Mouse (Mus musculus): ENCODE results near the gene Rwdd4a.

The Rwdd4a gene

DNA sequence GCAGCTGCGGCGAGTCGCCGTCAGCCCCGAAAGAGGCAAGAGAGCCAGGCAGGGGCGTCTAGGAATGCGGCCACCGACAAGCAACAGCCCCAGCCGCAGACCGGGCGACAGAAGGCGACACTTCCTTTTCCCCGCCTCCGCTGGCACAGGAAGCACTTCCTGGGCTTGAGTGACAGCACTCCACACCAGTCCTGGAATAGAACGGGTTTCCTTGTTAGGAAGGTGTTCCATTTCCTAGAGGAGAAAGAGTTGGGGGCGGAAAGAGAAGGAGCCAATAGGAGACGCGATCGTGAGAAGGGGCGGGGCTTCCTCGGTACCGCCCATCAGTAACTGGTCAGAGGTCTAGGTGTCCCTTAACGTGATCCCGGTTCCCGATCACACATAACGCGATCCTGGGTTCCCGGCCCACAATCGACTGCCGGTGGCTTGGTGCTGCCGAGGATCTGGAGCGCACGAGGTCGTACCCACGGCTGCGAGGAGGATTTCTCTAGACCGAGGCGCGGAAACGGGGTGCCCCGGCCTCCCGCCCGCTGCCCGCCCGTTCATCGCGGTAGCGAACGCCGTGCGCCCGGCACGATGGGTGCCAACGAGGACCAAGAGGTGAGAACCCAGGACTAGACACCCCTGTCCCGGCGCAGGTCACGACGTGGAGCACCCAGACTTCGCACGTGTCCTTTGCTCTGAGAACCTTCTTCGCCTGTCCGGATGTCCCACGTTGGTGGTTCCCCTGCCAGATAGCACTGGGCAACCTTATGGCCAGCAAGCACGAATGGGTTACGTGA, at the start of gene Rwdd4a, which contains the start of gene Trappc11:
Rwdd4a (plus strand) TSS at position 321 of the 782 bp plus-strand sequence.
Trappc11 (minus strand) TSS at position 127 of the 782 bp plus-strand sequence.
- peak; percentile 99 for DNase-seq (ENCODE audit: inconsistent ontology term)

GRCm38 (mm10) chr8:47487231-47487630, 46.2 kb upstream of the Rwdd4a start:
- no peak for DNase-seq (ENCODE audit: inconsistent ontology term)

- DNase-seq (ENCODE audit: inconsistent ontology term), result no peak
Observed at GRCm38 (mm10) chr8:47493106-47493505, 40.4 kb upstream of the Rwdd4a start.

- no peak for DNase-seq (ENCODE audit: inconsistent ontology term)
Observed at GRCm38 (mm10) chr8:47494602-47495153, 38.8 kb upstream of the Rwdd4a start.

DNA sequence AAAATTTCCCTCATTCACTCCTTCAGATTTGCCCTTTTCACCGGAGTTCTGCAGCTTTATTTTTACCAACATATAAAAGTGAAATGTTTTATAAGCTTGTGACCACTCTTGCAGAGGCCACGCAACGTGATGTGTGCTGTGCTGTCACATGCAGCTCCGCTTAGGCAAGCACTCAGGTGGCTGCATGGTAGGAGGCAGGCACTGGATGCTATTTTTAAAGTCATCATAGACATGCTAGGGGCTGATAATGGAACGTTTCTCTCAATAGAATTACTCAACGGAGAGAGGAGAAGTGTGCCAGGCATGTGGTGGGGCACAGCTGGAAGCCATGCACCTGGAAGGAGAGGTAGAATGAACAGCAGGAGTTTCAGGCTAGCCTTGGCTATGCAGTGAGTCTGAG, 38.0 kb upstream of the Rwdd4a start:
- DNase-seq (ENCODE audit: inconsistent ontology term), result no peak

- DNase-seq (ENCODE audit: inconsistent ontology term), result no peak
Observed at GRCm38 (mm10) chr8:47501994-47502393, 31.5 kb upstream of the Rwdd4a start.

DNA sequence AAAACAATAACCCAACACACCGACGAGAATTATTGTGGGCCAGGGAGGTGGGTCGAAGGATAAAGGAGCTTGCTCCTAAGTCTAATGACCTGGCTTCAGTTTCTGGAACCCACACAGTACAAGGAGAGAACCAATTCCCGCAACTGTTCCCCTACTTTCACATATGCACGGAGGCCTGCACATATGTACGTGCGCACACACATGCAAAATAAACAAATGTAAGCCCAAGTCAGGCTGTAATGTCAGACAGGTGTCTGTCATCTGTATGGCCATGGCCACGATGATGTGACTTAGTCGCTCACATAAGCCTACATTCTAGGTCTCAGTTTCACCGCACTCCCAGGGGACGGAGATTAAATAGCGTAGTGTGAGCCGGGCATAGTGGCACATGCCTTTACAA, 30.9 kb upstream of the Rwdd4a start:
- no peak for DNase-seq (ENCODE audit: inconsistent ontology term)

GRCm38 (mm10) chr8:47505431-47505830, 28.0 kb upstream of the Rwdd4a start:
- no peak for DNase-seq (ENCODE audit: inconsistent ontology term)

- DNase-seq (ENCODE audit: inconsistent ontology term), result no peak
Observed at GRCm38 (mm10) chr8:47510930-47511329, 22.5 kb upstream of the Rwdd4a start.

DNA sequence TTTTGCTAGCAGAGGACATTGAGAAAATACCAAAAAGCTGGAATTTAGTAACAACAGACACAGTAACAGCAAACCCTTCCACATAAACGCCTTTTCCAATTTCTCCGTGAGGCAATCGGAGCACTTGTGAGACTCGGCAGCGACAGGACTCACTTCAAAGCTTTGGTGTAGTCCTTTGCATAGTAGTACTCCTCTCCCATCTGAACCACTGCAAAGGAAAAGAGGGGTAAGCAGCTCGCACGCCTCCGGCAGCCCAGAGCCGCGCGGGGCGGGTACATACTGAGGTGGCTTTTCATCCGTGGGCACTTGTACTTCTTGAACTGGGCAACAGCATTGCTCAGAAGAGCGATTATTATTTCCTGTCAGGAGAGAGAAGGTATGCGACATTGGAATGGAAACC, 19.9 kb upstream of the Rwdd4a start:
- DNase-seq (ENCODE audit: inconsistent ontology term), result no peak

DNA sequence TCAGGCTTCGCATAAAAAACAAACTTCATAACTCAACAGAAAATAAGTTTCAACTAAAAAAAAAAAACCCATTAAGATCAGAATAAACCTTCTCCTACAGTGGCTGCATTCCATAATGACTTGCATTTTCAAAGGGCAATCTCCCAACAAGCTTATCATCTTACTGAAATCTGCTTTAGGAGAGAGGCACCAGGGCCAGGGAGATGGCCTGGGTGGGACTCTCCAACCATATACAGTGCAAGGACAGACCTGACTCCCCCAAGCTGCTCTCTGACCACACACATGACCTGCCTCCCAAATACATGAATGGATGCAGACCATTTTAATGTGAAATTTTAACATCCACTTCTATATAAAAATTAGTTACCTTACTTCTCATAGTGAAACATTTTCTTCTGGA, 5.4 kb upstream of the Rwdd4a start:
- DNase-seq (ENCODE audit: inconsistent ontology term), result no peak

GRCm38 (mm10) chr8:47538323-47538722, 4.9 kb downstream of the Rwdd4a start:
- peak; percentile 30 for DNase-seq (ENCODE audit: inconsistent ontology term)

- DNase-seq (ENCODE audit: inconsistent ontology term), result no peak
Observed at GRCm38 (mm10) chr8:47542746-47543145, 9.3 kb downstream of the Rwdd4a start.

- DNase-seq (ENCODE audit: inconsistent ontology term), result no peak
Observed at GRCm38 (mm10) chr8:47544094-47544493, 10.6 kb downstream of the Rwdd4a start.

DNA sequence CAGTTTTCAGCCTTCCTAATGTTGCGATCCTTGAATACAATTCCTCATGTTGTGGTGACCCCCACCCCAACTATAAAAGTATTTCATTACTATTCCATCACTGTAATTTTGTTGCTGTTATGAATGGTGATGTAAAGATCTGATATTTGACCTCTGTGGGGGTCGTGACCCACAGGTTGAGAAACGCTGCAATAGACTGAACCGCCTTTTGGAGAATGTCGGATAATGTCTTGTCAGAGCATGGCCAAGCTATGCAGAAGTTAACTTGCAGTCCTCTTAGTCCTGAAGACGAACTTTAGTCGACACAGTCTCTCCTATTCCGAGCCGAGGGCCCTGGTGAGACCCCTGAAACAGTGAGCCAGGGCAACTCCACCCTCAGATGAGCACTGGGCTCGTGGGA, 13.6 kb downstream of the Rwdd4a start:
- no peak for DNase-seq (ENCODE audit: inconsistent ontology term)

DNA sequence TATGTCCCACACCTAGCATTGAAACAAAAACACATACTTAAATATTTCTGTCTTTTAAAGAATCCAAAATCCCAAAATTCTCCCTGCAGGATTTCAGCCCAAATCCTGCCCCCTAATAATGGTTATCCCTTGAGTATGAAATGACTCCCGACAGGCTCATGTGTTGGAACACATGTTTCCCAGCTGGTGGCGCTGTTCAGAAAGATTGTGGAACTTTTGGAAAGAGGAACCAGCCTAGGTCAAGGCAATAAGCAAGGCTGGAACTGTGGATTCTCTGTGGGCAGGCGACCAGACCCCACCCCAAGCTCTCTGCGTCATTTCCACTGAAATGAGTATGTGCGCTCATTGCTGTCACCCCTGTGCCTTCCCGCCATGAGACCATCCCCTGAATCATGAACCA, 20.1 kb downstream of the Rwdd4a start:
- DNase-seq (ENCODE audit: inconsistent ontology term), result no peak

DNA sequence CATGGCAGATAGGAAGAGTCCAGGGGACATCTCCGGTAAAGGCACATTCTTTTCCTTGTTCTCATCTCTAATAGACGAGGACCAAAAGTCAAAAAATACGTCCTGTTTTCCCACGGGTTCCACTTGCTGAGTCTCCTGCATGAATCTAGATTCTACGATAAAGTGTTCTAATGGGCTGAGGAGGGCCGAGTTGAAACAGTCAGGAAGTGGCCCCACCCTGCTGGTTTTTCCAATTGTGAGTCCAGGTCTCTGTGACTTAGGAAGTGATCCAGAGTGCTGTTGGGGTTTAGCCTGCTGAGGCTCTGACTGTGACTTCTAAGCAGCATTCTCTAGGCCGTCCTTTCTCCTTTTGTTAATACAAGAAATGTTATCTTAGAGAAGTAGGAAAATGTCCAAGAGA, 23.0 kb downstream of the Rwdd4a start:
- no peak for DNase-seq (ENCODE audit: inconsistent ontology term)

GRCm38 (mm10) chr8:47558274-47558673, 24.8 kb downstream of the Rwdd4a start:
- DNase-seq (ENCODE audit: inconsistent ontology term), result no peak

DNA sequence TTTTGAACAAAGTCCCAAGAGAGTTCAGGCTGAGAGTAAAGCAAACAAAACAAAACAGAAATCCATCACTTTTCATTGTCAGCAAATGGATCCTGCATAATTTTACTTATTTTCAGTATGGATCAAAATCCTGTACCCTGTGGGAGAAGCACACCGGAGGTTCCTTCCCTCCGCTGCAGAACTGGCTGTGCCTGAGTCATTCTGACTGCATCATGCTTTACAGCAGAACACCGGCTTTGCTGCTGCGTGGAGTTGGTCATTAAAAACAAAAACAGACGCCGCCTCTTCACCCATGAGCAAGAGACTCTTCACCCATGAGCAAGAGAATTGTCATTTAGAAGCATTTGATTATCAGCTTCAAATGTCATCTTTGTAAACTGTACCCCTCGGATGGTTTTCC, 27.3 kb downstream of the Rwdd4a start:
- no peak for DNase-seq (ENCODE audit: inconsistent ontology term)

- no peak for DNase-seq (ENCODE audit: inconsistent ontology term)
Observed at GRCm38 (mm10) chr8:47566551-47566950, 33.1 kb downstream of the Rwdd4a start.

DNA sequence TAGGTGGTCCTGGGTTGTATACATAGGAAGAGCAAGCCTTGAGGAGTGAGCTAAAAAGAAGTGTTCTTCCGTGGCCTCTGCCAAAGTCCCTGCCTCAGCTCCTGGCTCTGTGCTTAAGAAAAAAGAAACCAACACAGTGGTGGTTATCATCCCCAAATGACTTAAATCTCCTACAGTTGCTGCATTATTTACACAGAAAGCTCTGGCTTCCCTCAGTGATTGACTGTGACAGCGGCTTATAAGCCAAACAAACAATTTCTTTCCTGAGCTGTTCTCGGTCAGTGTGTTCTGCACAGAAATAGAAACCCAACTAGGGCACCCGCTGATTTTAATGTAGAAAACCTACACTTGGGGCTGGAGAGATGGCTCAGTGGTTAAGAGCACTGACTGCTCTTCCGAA, 34.6 kb downstream of the Rwdd4a start:
- DNase-seq (ENCODE audit: inconsistent ontology term), result no peak

GRCm38 (mm10) chr8:47570161-47570560, 36.7 kb downstream of the Rwdd4a start:
- DNase-seq (ENCODE audit: inconsistent ontology term), result no peak

- DNase-seq (ENCODE audit: inconsistent ontology term), result no peak
Observed at GRCm38 (mm10) chr8:47573482-47573881, 40.0 kb downstream of the Rwdd4a start.
